Mouse (Mus musculus): ENCODE results near the gene Ppil1.
"Not testable (repeated sequence)": the region's sequence is repeated elsewhere in the genome, so short reads cannot be mapped to it uniquely, and the experiment has no call there.

Gene Ppil1

DNA sequence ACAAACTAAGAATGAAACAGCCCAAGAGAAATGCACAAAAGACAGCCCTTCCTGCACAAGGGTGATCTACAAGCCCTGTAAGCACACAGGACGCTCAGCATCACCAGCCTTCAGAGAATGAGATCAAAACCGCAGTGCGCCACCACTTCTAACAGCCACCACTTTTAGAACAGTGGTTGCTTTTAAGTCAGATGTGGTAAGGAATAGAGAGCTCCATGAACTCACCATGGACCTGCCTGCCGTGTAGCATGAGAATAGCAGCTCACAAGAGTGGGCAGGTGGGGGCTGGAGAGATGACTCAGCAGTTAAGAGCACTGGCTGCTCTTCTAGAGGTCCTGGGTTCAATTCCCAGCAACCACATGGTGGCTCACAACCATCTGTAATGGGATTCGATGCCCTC, 16.4 kb upstream of the Ppil1 start:
- no peak for DNase-seq

DNA sequence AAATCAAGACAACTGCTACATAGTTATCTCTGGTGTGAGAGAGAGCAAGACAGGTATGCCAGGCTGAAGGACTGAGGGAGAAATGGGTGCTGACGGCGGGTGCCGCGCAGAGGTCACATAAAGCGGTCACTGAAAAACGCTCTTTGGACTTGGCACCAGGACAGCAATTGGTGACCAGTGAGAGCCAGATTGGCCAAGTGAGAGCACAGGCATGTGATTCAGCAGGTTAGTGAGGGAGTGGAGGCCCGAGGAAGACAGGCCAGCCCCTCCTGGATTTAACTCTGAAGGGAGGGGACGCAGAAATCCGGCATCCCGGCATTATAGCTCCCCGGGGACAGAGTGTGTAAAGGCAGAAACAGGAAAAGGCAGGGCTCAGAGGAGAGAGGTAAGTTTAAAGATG, 9.9 kb upstream of the Ppil1 start:
- DNase-seq, result no peak

DNA sequence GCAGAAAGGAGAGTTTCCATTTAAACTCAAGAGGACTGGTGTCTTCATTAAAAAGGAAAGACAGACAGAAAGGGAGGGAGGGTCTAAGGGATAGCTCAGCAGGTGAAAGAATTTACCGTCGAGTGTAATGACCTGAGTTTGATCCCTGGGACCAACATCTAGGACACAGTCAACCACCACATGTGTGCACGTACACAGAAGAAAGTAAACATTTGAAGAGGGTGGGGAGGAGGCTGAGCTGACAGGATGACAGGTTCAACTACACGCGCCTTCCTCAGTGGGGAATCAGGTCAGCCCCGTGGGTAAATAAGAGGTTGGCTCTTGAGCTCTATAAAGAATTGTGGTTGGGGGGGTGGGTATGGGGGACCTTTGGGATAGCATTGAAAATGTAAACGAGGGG, 9.2 kb upstream of the Ppil1 start:
- DNase-seq, result no peak

DNA sequence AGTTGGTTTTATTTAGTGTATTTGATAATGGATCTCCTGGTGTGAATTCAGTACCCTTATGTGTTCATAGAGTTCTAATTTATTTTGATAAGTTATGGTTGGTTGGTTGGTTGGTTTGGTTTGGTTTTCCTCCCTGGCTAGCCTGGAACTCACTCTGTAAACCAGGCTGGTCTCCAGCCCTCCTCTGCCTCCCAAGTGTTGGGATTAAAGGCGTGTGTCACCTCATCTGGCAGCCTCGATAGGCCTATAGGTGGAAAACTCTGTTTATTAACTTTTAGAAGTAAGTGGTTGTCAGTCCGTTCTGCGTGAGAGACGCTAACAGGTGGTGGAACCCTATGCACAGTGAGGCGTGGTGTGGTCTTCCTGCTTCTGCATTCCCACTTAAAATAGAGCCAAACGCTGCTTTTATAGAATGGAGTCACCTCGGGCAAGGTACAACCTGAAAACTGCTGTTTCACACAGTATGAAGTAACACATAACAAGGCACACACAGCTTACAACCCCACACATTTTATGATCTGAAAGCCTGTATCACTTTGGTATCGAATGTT, 6.2 kb upstream of the Ppil1 start:
- no peak for DNase-seq

DNA sequence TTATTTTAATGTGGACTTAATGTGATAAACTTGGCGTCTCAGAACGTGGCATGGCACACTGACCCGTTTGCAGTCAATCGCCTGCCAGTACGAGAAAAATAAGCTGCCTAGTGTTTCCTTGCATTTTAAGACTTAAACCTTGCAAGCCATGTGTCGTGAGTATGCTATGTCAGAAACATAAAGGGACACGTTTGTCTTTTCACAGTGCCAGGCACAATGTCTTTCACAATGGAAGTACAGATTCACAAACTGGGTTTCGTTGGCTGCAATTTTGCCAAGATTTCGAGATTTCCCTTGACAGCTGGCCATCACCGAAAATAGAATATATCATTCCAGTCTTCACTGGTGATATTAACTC, 5.3 kb upstream of the Ppil1 start:
- DNase-seq, result no peak

DNA sequence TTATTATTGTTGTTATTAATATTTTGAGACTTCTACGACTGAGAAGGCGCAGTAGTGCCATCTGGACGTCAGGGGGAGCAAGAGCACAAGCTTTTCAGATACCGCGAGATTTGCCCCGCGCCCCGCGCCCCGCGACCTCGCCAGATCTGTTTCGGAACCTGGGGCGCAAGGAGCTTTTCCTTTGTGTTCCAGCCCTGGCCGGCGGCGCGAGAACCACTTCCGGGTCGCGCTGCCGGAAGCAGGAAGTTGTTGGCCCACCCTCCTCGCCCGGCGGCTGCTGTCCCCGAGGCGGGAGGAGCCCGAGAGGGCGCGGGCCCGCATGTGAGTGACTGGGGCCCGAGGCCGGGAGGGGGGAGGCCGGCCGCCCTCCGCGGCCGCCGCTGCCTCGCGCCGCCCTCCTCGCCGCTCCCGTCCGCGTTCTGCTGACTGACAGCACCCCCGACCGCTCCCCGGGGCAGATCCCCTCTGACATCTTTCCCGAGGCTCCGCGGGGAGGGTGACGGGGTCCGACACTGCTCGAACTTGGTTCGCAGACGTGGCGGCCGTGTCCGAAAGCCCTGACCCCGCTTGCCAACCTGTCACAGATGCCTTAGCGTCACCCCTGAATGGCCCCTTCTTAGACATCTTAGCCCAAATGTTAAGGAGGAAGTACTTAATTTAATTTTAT, 4.8 kb upstream of the Ppil1 start, which contains the start of gene BC004004:
Gene BC004004 (plus strand): TSS at position 107 of the 667 bp plus-strand sequence.
- DNase-seq, result peak; percentile 96

DNA sequence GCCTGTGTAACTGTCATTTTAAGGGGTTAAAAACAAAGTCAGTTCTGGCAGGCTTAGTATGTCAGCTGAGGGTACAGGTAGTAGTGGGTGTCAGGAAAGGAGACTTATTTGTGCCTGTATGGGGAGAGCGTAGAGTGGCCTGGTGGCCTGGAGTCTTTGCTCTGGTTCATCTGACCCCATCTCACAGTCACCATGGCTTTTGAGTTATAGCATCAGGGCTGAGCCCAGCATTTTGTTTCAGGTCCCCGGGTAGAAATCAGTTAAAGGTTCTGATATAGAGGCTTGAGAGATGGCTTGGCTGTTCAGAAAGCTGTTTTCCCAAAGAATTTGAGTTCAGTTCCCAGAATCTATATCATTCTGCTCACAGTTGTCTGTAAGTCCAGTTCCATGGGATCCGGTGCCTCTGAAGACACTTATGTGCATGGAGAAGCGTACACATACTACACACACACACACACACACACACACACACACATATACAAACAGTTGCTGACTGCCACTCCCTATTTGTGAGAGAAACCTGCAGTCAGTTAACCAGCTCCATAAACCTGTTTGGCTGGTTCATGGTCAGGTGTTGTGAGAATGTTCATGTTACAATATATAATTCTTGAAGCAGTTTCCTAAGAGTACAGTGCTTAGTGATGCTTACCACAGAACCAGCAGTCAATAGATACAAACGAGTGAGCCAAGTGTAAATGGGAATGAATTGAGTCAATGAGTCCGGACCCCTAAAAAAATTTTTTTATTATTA, 4.1 kb upstream of the Ppil1 start:
- DNase-seq, result no peak

DNA sequence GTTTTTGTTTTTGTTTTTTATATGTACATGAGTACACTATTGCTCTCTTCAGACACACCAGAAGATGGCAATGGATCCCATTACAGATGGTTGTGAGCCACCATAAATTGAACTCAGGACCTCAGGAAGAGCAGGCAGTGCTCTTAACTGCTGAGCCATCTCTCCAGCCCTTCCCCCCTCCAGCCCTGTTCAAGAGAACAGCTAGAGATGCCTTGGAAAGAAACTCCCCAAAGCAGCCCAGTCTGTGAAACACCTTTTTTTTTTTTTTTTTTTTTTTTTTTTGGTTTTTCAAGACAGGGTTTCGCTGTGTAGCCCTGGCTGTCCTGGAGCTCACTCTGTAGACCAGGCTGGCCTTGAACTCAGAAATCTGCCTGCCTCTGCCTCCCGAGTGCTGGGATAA, 3.1 kb upstream of the Ppil1 start:
- DNase-seq, result not testable (repeated sequence)

DNA sequence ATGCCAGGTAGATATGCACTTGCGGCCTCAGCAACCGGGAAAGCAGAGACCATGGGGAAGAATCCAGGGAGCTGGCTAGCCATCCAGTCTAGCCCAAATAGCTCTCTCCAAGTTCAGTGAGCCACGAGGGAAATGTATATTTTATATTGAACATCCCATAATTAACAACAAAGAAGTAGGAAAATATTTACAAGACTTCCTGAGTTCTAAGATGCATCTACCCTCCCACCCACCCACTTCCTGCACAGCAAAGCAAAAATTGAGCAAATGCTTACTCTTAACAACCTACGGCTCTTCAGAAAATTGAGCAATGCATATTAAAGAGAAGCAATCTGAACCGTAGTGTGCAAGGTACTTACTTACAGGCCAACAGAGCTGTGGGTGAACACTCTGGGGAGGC, 774 bp upstream of the Ppil1 start:
- no peak for DNase-seq

DNA sequence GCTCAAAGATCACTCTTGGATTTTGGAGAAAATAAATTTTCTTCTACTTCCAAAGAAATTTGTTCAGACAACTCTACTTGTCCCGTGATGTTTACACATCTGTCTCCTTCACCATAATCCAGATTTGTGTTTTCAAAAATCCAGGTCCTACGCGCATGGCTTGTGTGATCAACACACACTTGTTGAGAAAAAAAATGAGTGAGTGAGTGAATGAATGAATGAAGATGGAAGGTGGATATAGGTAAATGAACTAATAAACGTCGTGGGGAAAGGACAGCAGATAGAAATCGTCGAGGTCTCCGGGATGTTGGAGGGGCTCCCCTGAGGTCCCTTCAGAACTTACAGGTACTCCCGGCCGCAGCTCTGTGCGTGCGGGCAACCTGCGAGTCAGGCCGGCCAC, 569 bp downstream of the Ppil1 start:
- no peak for DNase-seq

DNA sequence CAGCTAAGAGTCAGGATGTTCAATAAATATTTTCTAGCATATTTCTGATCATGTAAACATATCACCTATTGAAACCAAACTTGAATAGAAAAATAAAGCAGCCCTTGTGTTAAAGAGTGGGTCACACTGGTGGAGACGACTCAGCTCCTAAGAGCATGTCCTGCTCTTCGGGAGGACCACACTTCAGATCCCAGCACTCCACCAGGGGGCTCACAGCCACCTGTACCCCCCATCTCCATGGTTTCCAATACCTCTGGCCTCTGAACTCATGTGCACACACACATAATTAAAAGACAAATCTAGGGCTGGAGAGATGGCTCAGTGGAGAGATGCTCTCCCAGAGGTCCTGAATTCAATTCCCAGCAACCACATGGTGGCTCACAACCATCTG, 1.7 kb downstream of the Ppil1 start:
- DNase-seq, result no peak

DNA sequence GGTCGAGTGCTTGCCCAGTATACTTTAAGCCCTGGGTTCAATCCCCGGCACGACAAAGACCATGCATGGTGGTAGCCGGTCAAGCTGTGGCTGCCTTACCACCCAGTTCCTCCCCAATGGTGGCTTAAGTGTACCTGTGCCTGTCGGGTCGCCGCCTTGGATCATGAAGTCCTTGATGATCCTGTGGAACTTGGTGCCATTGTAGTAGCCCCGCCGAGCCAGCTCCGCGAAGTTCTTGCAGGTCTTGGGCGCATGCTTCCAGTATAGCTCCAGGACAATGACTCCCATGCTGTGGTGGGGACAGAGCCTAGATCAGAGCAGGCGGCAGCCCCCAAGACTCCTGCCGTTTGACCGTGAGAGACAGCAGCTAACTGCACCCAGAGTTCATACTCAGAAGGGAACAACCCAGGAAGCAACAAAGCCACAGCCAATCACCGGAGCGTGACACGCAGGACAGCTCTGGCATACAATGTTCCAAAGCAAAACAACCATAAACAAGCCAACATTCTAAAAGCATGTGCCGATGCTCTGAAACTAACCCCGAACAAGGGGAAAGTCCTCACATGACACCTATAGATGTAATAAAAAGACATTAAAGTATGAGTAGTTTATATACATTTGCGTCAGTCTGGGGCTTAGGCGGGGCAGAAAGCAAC, 2.3 kb downstream of the Ppil1 start:
- DNase-seq, result no peak

DNA sequence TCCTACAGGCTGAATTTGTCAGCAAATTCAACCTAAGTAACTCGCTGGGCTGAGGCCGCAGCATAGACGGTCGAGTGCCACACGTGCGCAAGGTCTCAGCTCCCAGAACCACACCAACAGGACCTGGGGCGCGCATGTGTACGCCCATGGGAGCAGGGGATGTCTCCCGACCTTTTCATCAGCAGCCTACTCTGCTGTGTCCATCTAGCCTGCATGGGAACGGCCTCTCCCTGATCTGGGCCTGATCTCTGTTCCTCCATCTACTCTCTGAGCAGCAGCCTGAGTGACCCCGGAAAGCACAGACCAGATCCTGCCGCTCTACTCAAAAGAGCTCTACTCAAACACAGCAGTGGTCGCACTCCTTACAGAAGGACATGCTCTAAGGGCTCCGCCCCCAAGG, 3.5 kb downstream of the Ppil1 start:
- no peak for DNase-seq

DNA sequence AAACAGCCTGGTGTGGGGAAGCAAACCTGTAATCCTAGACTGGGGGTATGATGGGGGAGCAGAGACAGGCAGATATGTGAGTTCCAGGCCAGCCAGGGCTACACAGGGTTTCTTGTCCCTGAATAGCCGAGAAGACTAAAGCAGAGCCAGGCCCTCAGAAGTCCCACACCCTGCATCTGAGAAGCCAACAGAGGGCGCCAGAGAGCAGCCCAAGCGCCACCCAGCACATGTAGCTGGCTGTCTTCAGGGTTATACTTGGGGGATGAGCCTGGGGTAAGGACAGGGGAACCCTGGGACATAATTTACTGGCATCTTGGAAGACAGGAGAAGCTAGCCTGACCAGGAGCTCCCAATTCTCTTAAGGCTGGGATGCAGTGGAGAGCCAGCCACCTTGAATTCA, 4.5 kb downstream of the Ppil1 start:
- DNase-seq, result peak; percentile 71

DNA sequence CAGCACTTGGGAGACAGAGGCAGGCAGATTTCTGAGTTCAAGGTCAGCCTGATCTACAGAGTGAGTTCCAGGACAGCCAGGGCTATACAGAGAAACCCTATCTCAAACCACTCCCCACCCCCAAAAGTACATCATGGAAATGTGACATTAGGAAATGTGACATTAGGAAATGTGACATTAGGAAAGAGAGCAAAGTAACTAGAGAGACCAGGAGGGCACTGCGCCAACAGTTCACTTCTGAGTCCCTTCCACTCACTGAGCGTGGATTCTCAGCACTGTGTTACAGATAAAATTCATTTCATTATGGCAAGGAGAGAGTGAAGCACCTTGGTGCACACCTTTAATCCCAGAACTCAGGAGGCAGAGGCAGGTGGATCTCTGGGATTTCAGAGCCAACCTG, 5.1 kb downstream of the Ppil1 start:
- DNase-seq, result no peak

DNA sequence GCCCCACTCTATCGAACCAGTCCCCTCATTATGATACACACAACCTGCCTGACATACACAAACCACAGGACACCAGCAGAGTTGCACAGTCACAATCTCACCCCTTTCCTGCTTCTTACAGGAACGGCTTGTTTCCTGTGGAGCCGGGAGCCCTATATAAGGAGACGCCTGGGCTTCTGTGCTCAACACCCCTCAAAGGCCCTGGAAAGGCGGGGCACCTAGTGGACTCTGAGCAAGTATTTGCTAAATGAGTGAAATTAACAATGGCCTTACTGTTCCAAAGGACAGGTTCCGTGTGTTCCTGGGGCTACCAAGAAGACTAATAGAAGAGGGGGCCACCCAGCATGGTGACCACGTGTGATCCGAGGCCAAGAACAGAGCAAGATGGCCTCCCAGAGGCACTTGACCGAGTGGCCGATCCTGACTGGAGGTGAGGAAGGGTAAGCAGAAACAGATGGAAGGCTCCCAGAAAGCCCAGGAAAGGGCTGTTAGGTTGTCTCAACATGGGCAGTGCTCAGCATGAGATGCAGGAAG, 5.9 kb downstream of the Ppil1 start:
- DNase-seq, result no peak

DNA sequence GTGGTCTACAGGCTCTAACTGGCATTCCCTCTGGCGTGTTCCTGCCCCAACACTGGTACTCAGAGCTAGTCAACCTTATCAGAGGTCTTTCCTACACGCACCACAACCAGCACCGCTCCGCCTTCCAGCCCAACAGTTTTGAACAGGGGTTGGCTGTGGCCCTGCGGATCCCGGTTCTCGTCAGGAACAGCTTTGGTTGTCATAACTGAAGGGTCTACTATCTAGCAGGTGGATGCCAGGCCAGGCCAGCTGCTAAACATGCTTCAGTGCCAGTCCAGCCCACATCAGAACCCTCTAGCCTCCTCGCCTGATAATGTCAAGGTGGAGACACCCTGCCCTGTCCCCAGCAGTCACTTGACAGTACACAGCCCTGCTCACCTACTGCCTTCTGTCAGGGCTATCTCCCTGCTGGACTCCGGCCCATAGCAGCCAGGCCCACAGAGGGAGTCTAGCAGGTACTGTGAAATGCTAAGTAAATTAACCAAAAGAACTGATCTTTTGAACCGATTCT, 6.9 kb downstream of the Ppil1 start:
- no peak for DNase-seq

DNA sequence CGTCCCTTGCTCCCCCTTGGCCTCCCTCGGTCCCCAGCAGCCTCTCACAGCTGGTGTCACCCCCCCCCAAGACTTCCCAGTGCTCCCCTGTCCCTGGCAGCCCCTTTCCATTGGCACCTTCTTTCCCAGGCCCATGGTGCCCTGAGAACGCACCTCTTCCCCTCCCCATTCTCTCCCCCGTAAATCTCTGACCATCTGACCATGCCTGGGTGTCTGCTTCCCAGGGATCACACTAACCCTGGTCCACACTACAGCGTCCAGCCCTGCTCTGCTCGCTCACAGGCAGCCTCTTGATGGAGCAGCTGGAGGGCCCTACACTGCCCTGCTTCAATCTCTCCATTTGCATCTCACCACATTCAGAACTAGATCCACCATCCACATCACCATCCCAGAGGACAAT, 7.5 kb downstream of the Ppil1 start:
- DNase-seq, result no peak

DNA sequence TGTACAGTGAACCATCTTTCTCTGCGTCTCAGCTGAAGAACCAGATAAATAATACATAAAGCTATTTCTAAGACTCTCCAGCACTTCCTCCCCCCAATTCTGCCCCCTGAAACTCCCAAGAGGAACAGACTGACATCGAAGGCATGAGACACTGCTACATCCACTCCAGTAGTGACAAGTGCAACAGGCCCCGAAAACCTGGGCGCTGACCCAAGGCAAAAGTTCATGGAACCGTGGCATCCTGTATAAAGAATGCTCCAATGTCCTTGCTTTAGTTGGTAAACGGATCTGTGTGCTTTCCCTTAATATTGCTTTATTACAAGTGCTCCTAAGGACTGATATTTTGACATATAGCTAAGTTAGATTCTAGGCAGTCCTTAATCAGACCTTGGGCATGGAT, 9.2 kb downstream of the Ppil1 start:
- not testable (repeated sequence) for DNase-seq

DNA sequence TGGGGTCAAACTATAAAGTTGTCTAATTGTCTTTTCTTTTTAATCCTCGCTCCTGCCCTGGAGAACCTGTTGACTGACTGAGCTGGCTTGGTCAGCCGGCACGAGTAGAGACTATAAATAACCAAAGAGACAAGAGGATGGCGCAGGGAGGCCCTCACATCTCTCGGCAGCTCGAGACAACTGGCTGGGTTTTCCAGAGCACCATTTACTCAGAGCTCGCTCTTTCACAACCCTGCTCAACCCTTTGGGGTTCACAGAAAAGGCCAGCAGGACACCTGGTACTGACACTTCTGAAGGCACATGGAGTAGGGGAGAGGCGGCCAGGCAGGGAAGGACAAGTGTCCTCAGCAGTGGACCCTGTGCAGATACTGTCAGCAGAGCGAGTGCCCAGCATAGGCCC, 10.3 kb downstream of the Ppil1 start:
- DNase-seq, result no peak

DNA sequence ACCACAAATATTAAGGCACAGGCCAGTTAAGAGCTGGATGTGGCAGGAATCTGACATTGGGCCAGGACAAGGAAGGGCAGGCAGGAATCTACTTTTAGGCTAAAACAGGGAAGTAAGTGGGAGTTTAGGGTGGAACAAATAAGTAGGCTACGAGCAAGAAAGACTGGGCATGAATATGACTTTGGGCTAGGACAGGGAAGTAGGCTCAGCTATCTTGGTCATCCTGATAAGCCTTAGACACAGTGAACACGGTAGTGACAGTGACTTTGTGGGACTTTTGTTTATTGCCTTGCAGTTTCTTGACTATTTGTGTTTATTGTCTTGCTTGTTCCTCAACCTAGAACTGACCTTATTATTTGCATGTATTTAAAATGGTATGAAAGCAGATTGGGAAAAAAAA, 10.8 kb downstream of the Ppil1 start:
- no peak for DNase-seq

DNA sequence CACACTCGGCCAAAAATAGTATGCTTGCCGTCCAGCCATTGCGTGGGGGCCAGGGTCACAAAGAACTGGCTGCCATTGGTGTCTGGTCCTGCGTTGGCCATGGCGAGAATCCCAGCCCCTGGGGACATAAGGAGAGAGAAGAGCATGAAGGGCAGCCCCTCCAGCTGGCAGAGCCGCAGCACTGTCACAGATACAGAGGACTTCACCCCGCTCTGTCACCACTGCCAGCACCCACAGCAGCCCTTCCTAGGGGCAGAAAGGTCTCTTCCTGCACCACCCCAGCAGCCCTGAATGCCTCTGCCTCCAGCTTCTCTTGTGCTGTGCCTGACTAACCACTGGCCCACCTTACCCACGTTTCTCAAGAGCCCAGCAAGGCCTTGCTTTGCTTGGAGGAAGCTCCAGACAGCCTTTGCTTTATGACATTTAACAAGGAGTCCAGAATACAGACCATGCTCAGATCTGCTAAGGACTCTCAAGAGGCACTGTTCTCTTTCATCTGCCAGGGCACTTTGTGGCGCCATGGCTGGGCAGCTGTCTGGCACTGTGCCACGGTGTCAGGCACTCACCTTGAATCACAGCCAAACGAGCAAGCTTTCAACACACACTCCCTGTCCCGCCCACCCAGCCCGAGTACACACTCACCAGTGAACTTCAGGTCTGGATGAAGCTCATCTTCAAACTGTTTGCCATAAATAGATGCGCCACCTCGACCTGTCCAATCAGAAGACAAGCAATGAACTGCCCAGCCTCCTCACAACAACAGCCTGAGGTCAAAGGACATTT, 12.2 kb downstream of the Ppil1 start:
- no peak for DNase-seq

DNA sequence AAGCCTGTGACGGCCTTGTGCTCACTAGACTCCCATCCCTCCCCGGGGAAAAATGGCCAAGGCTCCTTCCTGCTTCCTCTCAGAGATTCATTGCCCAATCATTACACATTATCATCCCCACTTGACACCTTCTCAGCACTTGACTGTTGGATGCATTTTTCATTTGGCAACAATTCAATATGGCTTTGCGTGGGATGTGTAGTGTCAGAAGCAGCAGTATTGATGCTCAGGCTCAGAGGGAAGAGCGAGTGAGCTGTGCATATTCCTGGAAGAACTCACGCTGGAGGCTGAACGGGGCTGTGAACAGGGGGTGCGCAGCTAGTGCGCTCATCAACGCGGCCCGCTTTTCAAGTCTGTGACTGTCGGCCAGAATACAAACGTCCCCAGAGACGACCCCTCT, 13.0 kb downstream of the Ppil1 start:
- DNase-seq, result not testable (repeated sequence)

All from cerebellum, adult 11 months (tissue).